Mouse (Mus musculus) limb, embryonic 12.5 days (tissue): ENCODE data around the gene Cdon. TPM values are rescaled to one million over a fixed set of nuclear protein-coding genes. Genes with fewer than 3 reads are reported as not detected.

Experiments used
- ATAC-seq: fragments of 200-750 bp; cut with Nextera tagmentation; 2 replicates; pipeline ENCODE4 v1.8.0; 2017; ENCODE audit warnings: low read depth, moderate TSS enrichment; ENCODE audit not compliant: insufficient number of reproducible peaks, insufficient read depth, low FRiP score, low TSS enrichment
- H3K27ac ChIP-seq: fragments of 300-500 bp; sonication (generic); 2 replicates; pipeline ENCODE4 v1.5.1; 2016; ENCODE audit warnings: mild to moderate bottlenecking, moderate library complexity
- H3K27me3 ChIP-seq: fragments of 300-500 bp; sonication (generic); 2 replicates; pipeline ENCODE4 v1.6.1; 2016; ENCODE audit warnings: mild to moderate bottlenecking, moderate library complexity
- H3K36me3 ChIP-seq: fragments of 300-500 bp; sonication (generic); 2 replicates; pipeline ENCODE4 v1.6.1; 2016; ENCODE audit warnings: mild to moderate bottlenecking, moderate library complexity
- H3K4me1 ChIP-seq: fragments of 300-500 bp; sonication (generic); replicated peaks from 2 replicates; pipeline ENCODE4 v1.6.1; 2016
- H3K4me2 ChIP-seq: fragments of 300-500 bp; sonication (generic); 2 replicates; pipeline ENCODE4 v1.6.1; 2016; ENCODE audit warnings: mild to moderate bottlenecking, moderate library complexity
- H3K4me3 ChIP-seq: fragments of 300-500 bp; sonication (generic); replicated peaks from 2 replicates; pipeline ENCODE4 v1.5.1; 2016; ENCODE audit warnings: mild to moderate bottlenecking
- H3K9ac ChIP-seq: fragments of 300-500 bp; sonication (generic); replicated peaks from 2 replicates; pipeline ENCODE4 v1.6.1; 2016; ENCODE audit warnings: mild to moderate bottlenecking, moderate library complexity
- H3K9me3 ChIP-seq: fragments of 300-500 bp; sonication (generic); 2 replicates; pipeline ENCODE4 v1.6.1; 2016; ENCODE audit warnings: mild to moderate bottlenecking, moderate library complexity
- WGBS: fragments of 180-500 bp; shearing (Covaris S2); methylation state at CpG from one replicate; pipeline ENCODE4 v1.1.7; 2016; 5-methylcytosine and 5-hydroxymethylcytosine counted together
- polyA plus RNA-seq: library from polyadenylated mRNA; unstranded; fragments of >200 nt; fragmentation: Nextera tagmentation; extraction: Ambion mirVana; gene quantifications from 2 replicates; pipeline ENCODE4 v1.2.1, GENCODE M21; 2016

Gene Cdon
- polyA plus RNA-seq, 1 experiment from 2014 or later, result 19.9 TPM

DNA sequence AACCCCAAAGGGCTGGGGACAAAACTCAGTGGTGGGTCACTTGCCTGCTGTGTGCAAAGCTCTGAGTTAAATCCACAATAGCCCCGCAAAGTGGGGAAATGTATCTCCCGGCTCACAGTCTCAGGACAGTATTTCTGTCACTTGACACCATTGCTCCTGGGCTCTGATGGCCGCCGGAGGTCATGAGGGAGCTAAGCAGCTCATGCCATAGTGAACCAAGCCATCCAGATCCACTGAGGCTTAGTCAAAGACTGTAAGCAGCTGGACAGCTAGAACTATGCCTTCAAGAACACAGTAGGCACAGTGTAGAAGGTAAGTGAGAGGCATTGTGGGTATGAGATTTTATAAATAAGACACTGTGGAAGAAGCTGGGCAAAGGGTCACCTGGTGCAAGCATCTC is 74.0 kb downstream of the Cdon start:
- no peaks in the 10 kb centered on the region for H3K27me3 ChIP-seq
- no peak for ATAC-seq
- H3K4me3 ChIP-seq, result no peak overlapping the region
- H3K36me3 ChIP-seq, result peaks cover 81% of the 10 kb centered on the region
- H3K4me1 ChIP-seq, result peaks cover 13% of the 10 kb centered on the region
- no peak overlapping the region for H3K9ac ChIP-seq
- no peaks in the 10 kb centered on the region for H3K9me3 ChIP-seq
- H3K27ac ChIP-seq, result no peak overlapping the region
- no peak overlapping the region for H3K4me2 ChIP-seq
- 36% methylated on average over 4 of the region's 4 CpGs for WGBS

DNA sequence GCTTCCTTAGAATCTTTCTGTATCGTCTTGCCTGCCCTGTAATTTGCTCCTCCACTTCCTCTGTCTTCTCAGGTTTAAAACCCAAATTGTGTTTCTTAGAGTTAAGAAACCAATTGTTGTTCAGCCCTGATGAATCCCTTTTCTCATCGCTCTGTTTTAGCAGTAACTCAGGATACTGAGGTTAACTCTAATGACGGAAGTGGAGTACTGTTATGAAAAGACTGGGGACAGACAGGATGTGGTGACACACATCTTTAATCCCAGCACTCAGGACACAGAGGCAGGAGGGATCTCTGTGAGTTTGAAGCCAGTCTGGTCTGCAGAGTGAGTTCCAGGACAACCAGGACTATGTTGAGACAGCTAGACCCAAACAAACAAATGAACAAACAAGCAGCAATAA is 74.5 kb downstream of the Cdon start:
- Histone ChIP-seq H3K36me3 (peaks cover 85% of the 10 kb centered on the region), H3K9ac (no peak overlapping the region), H3K4me2 (no peak overlapping the region), H3K4me3 (no peak overlapping the region), H3K4me1 (peaks cover 13% of the 10 kb centered on the region), H3K27me3 (no peaks in the 10 kb centered on the region), H3K9me3 (no peaks in the 10 kb centered on the region), H3K27ac (no peak overlapping the region)
- ATAC-seq, result no peak
- 80% methylated on average over 3 of the region's 3 CpGs for WGBS

DNA sequence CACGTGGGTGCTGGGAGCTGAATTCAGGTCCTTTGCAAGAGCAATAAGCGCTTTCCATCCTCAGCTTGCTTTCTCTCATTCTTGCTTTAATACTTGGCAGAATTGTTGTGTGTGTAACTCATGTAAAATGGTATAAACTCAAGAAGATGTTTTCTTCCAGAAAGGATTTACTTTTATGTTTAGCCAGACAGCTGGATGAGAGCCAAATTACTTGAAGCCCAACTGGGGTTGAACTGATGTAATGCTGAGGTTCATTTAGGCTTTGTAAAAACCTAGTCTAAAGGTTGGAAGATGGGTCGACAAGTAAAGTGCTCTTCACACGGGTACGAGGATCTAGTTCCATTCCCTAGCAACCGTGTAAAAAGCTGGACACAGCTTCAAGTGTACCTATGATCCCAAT is 79.0 kb downstream of the Cdon start:
- no peak overlapping the region for H3K9ac ChIP-seq
- 90% methylated on average over 6 of the region's 6 CpGs for WGBS
- H3K9me3 ChIP-seq, result no peaks in the 10 kb centered on the region
- no peak overlapping the region for H3K4me3 ChIP-seq
- H3K4me1 ChIP-seq, result peaks cover 3% of the 10 kb centered on the region; the same call in 1 of the 2 replicates
- no peaks in the 10 kb centered on the region for H3K27me3 ChIP-seq
- no peak for ATAC-seq
- no peak overlapping the region for H3K27ac ChIP-seq
- H3K36me3 ChIP-seq, result peaks cover 95% of the 10 kb centered on the region
- H3K4me2 ChIP-seq, result no peak overlapping the region

DNA sequence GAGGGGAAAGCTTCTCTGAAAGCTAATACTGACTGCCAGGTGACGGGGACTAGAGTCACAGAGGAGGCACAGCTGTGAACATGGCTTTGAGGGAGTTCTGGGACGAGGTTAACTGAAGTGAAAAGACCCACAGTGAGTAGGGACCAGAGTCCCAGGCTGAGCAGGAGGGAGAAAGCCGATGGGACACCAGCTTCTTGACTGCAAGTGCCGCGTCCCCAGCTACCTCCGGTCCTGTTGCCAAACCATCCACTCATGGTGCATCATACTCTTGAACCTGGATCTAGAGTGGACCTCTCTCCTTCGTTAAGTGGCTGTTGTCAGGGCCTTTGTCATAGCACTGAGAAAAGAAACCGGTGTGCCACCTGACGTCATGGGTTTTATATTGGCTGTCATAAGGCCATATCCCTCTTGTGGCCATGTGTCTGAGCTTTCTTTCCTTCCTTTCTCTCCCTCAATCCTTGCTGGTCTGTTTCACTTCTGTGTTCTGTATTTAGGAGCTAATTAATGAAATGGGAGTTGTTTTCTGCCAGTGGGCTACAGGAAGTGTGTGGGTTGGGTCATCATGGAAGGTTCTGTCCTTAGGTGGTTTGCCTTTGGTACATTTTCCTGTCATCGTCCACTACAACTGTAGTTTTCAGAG is 81.6 kb downstream of the Cdon start:
- Histone ChIP-seq H3K27ac (no peak overlapping the region), H3K4me2 (no peak overlapping the region), H3K27me3 (no peaks in the 10 kb centered on the region), H3K4me3 (no peak overlapping the region), H3K36me3 (peaks cover 89% of the 10 kb centered on the region), H3K9ac (no peak overlapping the region), H3K9me3 (no peaks in the 10 kb centered on the region), H3K4me1 (peaks cover 11% of the 10 kb centered on the region)
- ATAC-seq, result no peak
- 89% methylated on average over 10 of the region's 10 CpGs for WGBS

DNA sequence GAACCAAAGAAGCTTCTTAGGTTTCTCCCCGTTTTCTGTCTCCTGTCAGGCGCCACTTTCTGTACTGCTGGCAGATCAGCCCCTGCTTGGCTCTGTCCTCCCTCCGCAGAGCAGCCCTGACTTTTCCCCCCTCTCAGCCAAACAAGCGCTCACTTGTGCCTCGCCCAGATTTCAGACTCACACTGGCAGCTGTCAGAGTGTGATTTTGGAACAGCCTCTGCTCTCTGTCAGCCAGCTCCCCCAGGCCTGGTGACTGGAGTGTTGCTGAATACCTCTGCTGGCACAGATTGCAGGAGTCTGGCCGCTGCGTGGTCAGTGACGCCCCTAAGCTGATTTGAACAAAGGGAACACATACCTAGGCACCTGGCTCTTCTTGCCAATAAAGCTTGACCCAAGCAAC is 87.3 kb downstream of the Cdon start:
- peak overlapping the region; percentile 47 for H3K27ac ChIP-seq
- H3K36me3 ChIP-seq, result peaks cover 37% of the 10 kb centered on the region
- no peaks in the 10 kb centered on the region for H3K27me3 ChIP-seq
- ATAC-seq, result no peak
- H3K9me3 ChIP-seq, result no peaks in the 10 kb centered on the region
- H3K9ac ChIP-seq, result no peak overlapping the region
- whole genome bisulfite sequencing, result 47% methylated on average over 8 of the region's 8 CpGs
- no peak overlapping the region for H3K4me2 ChIP-seq
- no peak overlapping the region for H3K4me3 ChIP-seq
- H3K4me1 ChIP-seq, result peaks cover 24% of the 10 kb centered on the region

DNA sequence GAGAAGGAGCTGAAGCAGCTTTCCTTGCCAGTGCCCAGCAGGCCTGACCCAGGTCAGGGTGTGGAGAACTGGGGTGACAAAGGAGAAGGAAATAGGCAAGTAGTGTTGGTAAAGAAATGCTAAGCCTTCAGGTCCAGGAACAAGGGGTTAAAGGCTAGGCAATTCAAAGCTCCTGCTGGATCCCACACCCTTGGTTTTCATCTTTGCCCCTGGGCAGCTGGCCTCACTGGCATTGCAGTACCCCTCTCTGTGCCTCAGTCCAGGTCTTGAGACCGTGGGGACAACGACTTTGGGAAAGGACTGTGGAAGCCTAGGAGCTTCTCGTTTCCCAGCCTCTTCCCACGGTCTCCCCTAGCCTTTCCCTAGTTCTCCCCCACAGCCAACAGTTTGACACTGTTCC is 93.0 kb downstream of the Cdon start:
- Histone ChIP-seq H3K4me1 (peaks cover 3% of the 10 kb centered on the region), H3K36me3 (no peaks in the 10 kb centered on the region), H3K9ac (no peak overlapping the region), H3K27me3 (peaks cover 10% of the 10 kb centered on the region; the same call in 1 of the 2 replicates), H3K27ac (no peak overlapping the region), H3K4me3 (no peak overlapping the region), H3K9me3 (no peaks in the 10 kb centered on the region), H3K4me2 (no peak overlapping the region)
- 73% methylated on average over 4 of the region's 4 CpGs for WGBS
- ATAC-seq, result no peak

DNA sequence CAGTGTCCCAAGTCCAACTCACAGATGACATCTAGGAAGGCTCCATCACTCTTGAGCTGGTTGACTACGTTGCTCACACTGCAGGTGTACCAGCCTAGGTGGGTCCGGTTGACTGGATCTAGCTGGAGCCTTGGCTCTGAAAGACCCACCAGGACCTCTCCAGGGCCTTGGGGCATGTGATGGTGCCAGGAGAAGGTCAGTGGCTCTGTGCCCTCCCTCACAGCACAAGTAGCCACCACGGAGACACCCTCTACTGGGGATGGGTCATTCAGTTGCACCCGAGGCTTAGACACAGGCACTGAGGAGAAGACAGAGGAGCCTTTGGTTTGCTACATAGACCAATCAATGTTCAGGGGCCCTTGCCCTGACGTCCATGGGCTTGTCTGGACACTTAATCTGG is 95.3 kb downstream of the Cdon start:
- H3K4me3 ChIP-seq, result no peak overlapping the region
- H3K4me2 ChIP-seq, result no peak overlapping the region
- 81% methylated on average over 5 of the region's 5 CpGs for WGBS
- H3K27ac ChIP-seq, result no peak overlapping the region
- peaks cover 10% of the 10 kb centered on the region for H3K4me1 ChIP-seq
- H3K9me3 ChIP-seq, result no peaks in the 10 kb centered on the region
- peaks cover 10% of the 10 kb centered on the region; the same call in 1 of the 2 replicates for H3K27me3 ChIP-seq
- no peaks in the 10 kb centered on the region for H3K36me3 ChIP-seq
- no peak overlapping the region for H3K9ac ChIP-seq
- no peak for ATAC-seq

DNA sequence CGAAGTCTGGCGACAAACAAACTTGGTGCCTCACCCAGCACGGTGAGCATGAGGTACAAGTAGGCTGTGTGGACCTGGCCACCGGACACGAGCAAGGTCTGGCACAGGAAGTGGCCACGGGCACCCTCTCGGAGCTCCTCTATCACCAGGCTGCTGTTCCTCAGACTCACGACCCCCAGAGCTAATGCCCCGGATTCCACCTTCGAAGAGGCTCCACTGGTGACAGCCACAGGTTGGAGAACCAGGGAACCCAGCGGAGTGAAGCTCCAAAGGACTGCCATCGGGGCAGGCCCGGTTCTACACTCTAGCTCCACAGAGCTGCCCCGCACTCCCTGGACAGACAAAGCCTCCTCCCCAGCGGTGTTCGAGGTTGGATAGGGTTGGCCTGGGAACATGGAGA is 95.8 kb downstream of the Cdon start:
- H3K4me3 ChIP-seq, result no peak overlapping the region
- H3K4me1 ChIP-seq, result peaks cover 15% of the 10 kb centered on the region
- no peak overlapping the region for H3K4me2 ChIP-seq
- no peak overlapping the region for H3K9ac ChIP-seq
- no peaks in the 10 kb centered on the region for H3K36me3 ChIP-seq
- H3K9me3 ChIP-seq, result no peaks in the 10 kb centered on the region
- no peak for ATAC-seq
- WGBS, result 91% methylated on average over 16 of the region's 16 CpGs
- no peak overlapping the region for H3K27ac ChIP-seq
- H3K27me3 ChIP-seq, result peaks cover 10% of the 10 kb centered on the region; the same call in 1 of the 2 replicates

DNA sequence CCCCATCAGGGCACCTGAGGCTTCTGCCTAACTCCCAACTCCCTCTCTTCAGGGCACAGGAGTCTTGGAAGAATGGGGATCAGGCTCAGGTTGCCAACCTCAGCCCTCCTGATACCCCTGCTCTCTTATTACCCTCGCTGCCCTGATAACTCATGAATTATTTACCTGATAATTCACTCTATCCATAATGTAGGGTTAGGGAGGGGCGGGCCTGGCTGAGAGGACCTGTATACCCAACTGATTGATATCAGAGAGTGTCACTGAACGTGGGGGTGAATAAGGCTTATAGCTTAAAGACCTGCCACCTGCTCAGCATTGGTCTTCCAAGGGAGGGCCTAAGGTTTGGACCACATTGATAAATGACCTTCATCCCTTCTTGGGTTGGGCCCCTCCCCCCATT is 97.2 kb downstream of the Cdon start, which contains the start of gene Gm1113:
Gene Gm1113 (minus strand): TSS at position 101 of the 400 bp plus-strand sequence.
- Histone ChIP-seq H3K27ac (no peak within 1 kb of the TSS), H3K27me3 (peaks cover 10% of the 10 kb centered on the region; the same call in 1 of the 2 replicates), H3K4me3 (no peak within 1 kb of the TSS), H3K9ac (no peak within 1 kb of the TSS), H3K4me2 (no peak within 1 kb of the TSS), H3K36me3 (no peaks in the 10 kb centered on the region), H3K4me1 (peaks cover 22% of the 10 kb centered on the region), H3K9me3 (no peaks in the 10 kb centered on the region)
- ATAC-seq, result no peak
- WGBS, result 73% methylated on average over 3 of the region's 3 CpGs

DNA sequence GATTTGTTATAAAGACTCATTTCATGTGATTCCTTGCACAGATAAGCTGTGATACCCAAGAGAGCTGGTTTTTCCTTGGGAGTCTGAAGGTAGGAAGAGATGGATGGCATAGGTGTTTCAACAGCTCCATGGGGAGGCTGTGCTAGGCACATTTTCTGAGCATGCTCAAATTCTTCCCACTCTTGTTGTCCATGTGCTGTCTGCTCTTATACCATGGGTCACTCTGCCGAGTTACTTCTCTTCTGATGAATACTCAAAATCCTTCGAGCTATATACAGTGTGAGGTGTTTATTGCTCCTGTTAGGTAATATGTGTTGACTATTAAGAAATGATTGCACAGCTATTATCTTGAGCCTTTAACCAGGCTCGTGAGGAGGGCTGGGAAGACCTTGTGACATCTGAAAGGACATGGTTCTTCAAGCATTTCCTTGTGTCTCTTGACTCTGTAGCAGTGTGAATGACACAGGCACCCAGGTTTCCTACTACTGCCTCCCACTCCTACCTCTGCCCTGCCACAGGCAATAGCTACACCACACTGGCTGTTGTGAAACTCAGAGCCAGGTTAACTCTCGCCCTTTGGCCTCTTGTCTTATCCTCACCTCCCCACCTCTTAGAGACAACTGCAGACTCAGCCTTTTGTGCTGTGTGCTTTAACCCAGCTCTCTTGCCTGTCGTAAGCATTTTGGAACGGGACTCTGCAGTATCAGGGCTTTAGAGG is 99.9 kb downstream of the Cdon start:
- H3K9ac ChIP-seq, result no peak overlapping the region
- H3K36me3 ChIP-seq, result no peaks in the 10 kb centered on the region
- H3K4me1 ChIP-seq, result peaks cover 39% of the 10 kb centered on the region
- no peak overlapping the region for H3K27ac ChIP-seq
- H3K9me3 ChIP-seq, result no peaks in the 10 kb centered on the region
- 72% methylated on average over 6 of the region's 6 CpGs for whole genome bisulfite sequencing
- no peak for ATAC-seq
- H3K4me2 ChIP-seq, result no peak overlapping the region
- H3K27me3 ChIP-seq, result no peaks in the 10 kb centered on the region
- H3K4me3 ChIP-seq, result no peak overlapping the region

DNA sequence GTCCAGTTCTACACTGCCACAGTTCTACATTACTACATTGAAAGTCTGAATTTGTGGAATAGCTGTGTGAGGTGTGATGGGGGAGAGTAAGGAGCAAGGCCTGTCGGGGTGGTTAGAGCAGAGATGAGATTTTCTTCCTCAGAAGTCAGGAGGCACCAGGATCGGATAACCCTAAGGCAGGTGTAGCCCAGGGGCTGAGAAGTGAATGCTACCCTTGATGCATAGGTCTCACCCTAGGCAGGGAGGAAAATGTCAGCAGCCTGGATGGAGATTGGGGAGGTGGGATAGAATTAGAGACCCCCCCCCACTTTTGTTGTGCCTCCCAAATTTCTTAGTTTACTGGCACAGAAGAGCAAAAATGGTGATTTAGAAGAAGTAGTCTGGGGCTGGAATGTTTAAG is 101.3 kb downstream of the Cdon start:
- H3K36me3 ChIP-seq, result no peaks in the 10 kb centered on the region
- no peaks in the 10 kb centered on the region for H3K9me3 ChIP-seq
- no peaks in the 10 kb centered on the region for H3K27me3 ChIP-seq
- H3K27ac ChIP-seq, result no peak overlapping the region
- H3K4me1 ChIP-seq, result peaks cover 39% of the 10 kb centered on the region
- ATAC-seq, result no peak
- WGBS, result 57% methylated on average over 2 of the region's 2 CpGs
- H3K9ac ChIP-seq, result no peak overlapping the region
- H3K4me2 ChIP-seq, result no peak overlapping the region
- H3K4me3 ChIP-seq, result no peak overlapping the region
